8 mouse cellular contexts compared by ENCODE assay signal in the genomic region with DNA sequence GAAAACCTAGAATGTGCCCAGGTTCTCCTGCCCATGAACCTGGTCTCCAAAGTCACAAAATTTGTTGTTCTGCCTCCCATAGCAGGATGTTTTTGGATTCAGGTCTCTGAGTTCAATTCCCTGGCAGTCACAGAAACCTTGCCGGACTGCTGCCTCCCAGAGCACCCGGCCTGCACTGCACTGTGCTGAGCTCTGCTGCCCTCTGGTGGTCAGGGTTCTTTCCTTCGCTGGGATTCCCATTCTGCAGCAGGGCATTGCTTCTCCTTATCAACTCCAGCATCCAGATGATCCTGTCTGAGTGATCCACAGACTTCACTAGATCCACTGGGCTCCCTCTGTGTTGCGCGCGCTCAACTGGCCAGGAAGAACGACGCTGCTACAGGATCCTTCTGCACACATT. TPM values are rescaled to one million over a fixed set of nuclear protein-coding genes. Genes with fewer than 3 reads are reported as not detected.
DNase-seq lines count a peak whose midpoint lies in the region; ATAC-seq and TF ChIP-seq lines count a peak whose summit lies in the region.

No protein-coding gene starts in this region.

- H3K27ac ChIP-seq in forebrain, embryonic 14.5 days (ENCODE audit: low read depth, low read length), result no peak overlapping the region
- H3K27ac ChIP-seq in hindbrain, embryonic 13.5 days, result no peak overlapping the region
- no peak overlapping the region for H3K27ac ChIP-seq in midbrain, embryonic 10.5 days (replicated peaks)
- H3K27ac ChIP-seq in small intestine, adult 2 months (ENCODE audit: insufficient read depth, low read depth, low read length), result no peak overlapping the region

- peak; percentile 91 for ATAC-seq in forebrain, embryonic 14.5 days
- peak; percentile 77 for ATAC-seq in hindbrain, embryonic 13.5 days (ENCODE audit: low FRiP score)

- no peaks in the 10 kb centered on the region for H3K9me3 ChIP-seq in forebrain, embryonic 14.5 days (replicated peaks; ENCODE audit: control insufficient read depth, low read length)
- H3K9me3 ChIP-seq in hindbrain, embryonic 13.5 days, result no peaks in the 10 kb centered on the region
- H3K9me3 ChIP-seq in midbrain, embryonic 10.5 days (replicated peaks), result peaks cover 4% of the 10 kb centered on the region; the same call in 1 of the 2 replicates

- 18% methylated on average over 8 of the region's 8 CpGs for WGBS in forebrain, embryonic 14.5 days
- WGBS in hindbrain, embryonic 13.5 days, result 16% methylated on average over 8 of the region's 8 CpGs
- WGBS in midbrain, embryonic 10.5 days, result 25% methylated on average over 8 of the region's 8 CpGs
- 20% methylated on average over 8 of the region's 8 CpGs for WGBS in small intestine, adult 2 months

- H3K4me2 ChIP-seq in forebrain, embryonic 14.5 days (ENCODE audit: low read length), result no peak overlapping the region
- H3K4me2 ChIP-seq in hindbrain, embryonic 13.5 days, result no peak overlapping the region

- no peaks in the 10 kb centered on the region for H3K4me1 ChIP-seq in forebrain, embryonic 14.5 days (ENCODE audit: control insufficient read depth, insufficient read depth, low read length)
- no peaks in the 10 kb centered on the region for H3K4me1 ChIP-seq in hindbrain, embryonic 13.5 days (replicated peaks)
- H3K4me1 ChIP-seq in midbrain, embryonic 10.5 days, result no peaks in the 10 kb centered on the region
- H3K4me1 ChIP-seq in small intestine, adult 2 months (ENCODE audit: control insufficient read depth, insufficient read depth, insufficient read length, low read length), result no peaks in the 10 kb centered on the region

- no peaks in the 10 kb centered on the region for H3K36me3 ChIP-seq in forebrain, embryonic 14.5 days (ENCODE audit: control insufficient read depth, insufficient read depth, low read length)
- no peaks in the 10 kb centered on the region for H3K36me3 ChIP-seq in hindbrain, embryonic 13.5 days
- no peaks in the 10 kb centered on the region for H3K36me3 ChIP-seq in midbrain, embryonic 10.5 days
- H3K36me3 ChIP-seq in small intestine, adult 2 months (ENCODE audit: control insufficient read depth, insufficient read depth, low read length), result no peaks in the 10 kb centered on the region

- H3K9ac ChIP-seq in forebrain, embryonic 14.5 days (ENCODE audit: low read length), result no peak overlapping the region
- H3K9ac ChIP-seq in hindbrain, embryonic 13.5 days, result no peak overlapping the region

- peak; percentile 60 for DNase-seq in ovary, postnatal 36 days (ENCODE audit: low spot score)
- no peak for DNase-seq in ovary, postnatal 10 days (ENCODE audit: low spot score)
- peak; percentile 72 for DNase-seq in cerebellum, adult 11 months
- DNase-seq in forebrain, embryonic 14.5 days (ENCODE audit: low spot score), result peak; percentile 91
- peak; percentile 50 to 62 for DNase-seq in layer of hippocampus, postnatal 36 days
- peak; percentile 83 for DNase-seq in midbrain, embryonic 10.5 days (ENCODE audit: low spot score)

- TF ChIP-seq CTCF in small intestine, adult 2 months (IDR thresholded peaks at IDR 0.05; ENCODE audit: extremely low read depth, insufficient read length, insufficient replicate concordance, low read depth, low read length), result peak; percentile 86

- no peaks in the 10 kb centered on the region for H3K27me3 ChIP-seq in forebrain, embryonic 14.5 days (replicated peaks; ENCODE audit: control insufficient read depth, insufficient read depth, low read length)
- no peaks in the 10 kb centered on the region for H3K27me3 ChIP-seq in hindbrain, embryonic 13.5 days
- no peaks in the 10 kb centered on the region for H3K27me3 ChIP-seq in midbrain, embryonic 10.5 days (ENCODE audit: low read depth, poor library complexity, severe bottlenecking)
- no peaks in the 10 kb centered on the region for H3K27me3 ChIP-seq in small intestine, adult 2 months (ENCODE audit: control insufficient read depth, insufficient read depth, low read length)

- H3K4me3 ChIP-seq in forebrain, embryonic 14.5 days (ENCODE audit: low read depth, low read length), result no peak overlapping the region
- no peak overlapping the region for H3K4me3 ChIP-seq in hindbrain, embryonic 13.5 days
- no peak overlapping the region for H3K4me3 ChIP-seq in midbrain, embryonic 10.5 days
- H3K4me3 ChIP-seq in small intestine, adult 2 months (ENCODE audit: low read depth, low read length), result no peak overlapping the region

- no peak for TF ChIP-seq POLR2A in small intestine, adult 2 months (IDR thresholded peaks at IDR 0.05; ENCODE audit: low read depth, low read length)

RNA-seq across cellular contexts. Expression of gene Amer3, which starts 22.9 kb away (rescaled TPM):
- polyA plus RNA-seq in forebrain, embryonic 14.5 days (2014; fragmentation: Nextera tagmentation; extraction: Ambion mirVana), result 19.1 and 27.3 TPM in 2 replicates
- 22.3 and 25.4 TPM in 2 replicates for polyA plus RNA-seq in hindbrain, embryonic 13.5 days (2015; fragmentation: Nextera tagmentation; extraction: Ambion mirVana)
- total RNA-seq in layer of hippocampus, postnatal 36 days (2021), result 10 to 100 TPM; 38.8 to 43.3 TPM
- polyA plus RNA-seq in midbrain, embryonic 10.5 days (2016; fragmentation: Nextera tagmentation; extraction: Ambion mirVana), result 1.3 and 3.4 TPM in 2 replicates
- polyA plus RNA-seq in small intestine, adult 2 months (2012; rRNA removed), result 0.10 TPM in 1 of 2 replicates, not detected in the other

RNA-seq across cellular contexts. Expression of gene Prss40, which starts 41.6 kb away (rescaled TPM):
- not detected in 2 replicates for polyA plus RNA-seq in forebrain, embryonic 14.5 days (2014; fragmentation: Nextera tagmentation; extraction: Ambion mirVana)
- polyA plus RNA-seq in hindbrain, embryonic 13.5 days (2015; fragmentation: Nextera tagmentation; extraction: Ambion mirVana), result 0.17 TPM in 1 of 2 replicates, not detected in the other
- not detected for total RNA-seq in layer of hippocampus, postnatal 36 days (2021)
- polyA plus RNA-seq in midbrain, embryonic 10.5 days (2016; fragmentation: Nextera tagmentation; extraction: Ambion mirVana), result not detected in 2 replicates
- not detected in 2 replicates for polyA plus RNA-seq in small intestine, adult 2 months (2012; rRNA removed)
